Mouse (Mus musculus): Measurements from ENCODE around the gene Cog4.
"Not testable (repeated sequence)": the region's sequence is repeated elsewhere in the genome, so short reads cannot be mapped to it uniquely, and the experiment has no call there.

Cog4 gene

DNA sequence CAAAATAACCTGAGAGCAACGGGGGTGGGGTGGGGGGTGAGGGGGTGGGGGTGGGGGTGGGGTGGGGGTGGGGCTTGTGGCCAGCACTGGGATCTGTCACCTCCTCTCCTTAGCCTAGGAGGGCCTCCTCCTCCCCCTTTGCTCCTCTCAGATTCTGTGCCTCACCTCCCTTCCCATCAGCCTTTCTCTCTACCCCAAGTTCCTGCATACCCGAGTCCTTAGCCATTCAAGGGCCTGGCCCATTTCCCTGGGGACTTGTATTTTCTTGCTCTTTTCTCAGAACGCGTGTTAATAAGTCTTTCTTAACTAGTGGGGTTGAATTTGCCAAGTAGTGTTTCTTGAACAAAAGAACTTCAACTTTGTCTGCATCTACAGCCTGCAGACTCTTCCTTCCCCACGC, 80.3 kb downstream of the Cog4 start:
- DNase-seq, result no peak

DNA sequence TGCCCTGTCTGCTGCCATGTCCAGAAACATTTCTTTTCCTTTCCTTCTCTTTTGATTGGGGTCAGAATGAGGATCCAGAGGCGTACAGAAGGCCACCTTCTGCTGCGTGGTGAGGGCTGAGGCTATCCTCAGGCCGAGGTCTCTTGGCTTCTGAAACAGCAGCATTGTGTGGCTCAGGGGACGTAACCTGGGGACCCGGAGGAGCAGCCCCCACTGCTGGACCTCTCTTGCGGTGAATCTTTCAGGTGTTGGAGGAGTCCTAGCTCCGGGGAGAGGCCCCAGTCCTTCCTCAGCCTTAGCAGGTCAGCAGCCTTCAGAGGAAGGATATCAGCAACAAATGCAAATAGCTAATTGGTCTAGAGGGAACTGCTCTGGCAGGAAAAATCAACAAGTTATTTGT, 82.0 kb downstream of the Cog4 start:
- no peak for DNase-seq

DNA sequence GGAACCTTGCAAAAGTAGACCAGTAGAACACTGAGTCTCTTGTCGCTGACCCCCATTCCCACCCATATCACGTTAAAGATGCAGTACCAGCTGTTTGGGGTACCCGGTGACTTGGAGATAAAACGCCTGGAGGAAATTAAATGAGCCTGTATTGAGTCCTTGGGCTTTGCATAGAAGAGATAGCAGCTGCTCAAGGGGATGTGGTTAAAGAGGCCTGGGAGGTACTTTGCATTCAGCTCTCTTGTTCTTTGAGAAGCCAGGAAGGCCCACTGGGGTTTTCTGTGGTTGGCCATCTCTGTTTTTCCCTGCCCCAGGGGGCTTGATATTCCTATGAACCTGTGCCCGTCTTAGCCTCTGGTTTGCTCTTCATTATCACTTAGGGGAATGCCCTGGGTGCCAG, 82.7 kb downstream of the Cog4 start:
- DNase-seq, result no peak

DNA sequence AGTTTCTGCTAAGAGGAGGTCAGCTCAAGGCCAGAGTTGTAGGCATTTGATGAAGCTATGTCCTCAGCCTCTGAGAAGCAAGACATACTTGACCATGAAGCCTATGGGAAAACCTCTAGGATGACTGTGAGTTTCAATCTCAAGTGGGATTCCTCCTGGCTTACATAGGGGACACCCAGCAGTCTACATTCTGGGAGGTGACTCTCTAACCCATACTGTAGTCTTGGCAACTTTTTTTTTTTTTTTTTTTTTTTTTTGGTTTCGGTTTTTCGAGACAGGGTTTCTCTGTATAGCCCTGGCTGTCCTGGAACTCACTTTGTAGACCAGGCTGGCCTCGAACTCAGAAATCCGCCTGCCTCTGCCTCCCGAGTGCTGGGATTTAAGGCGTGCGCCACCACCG, 83.3 kb downstream of the Cog4 start:
- DNase-seq, result not testable (repeated sequence)

DNA sequence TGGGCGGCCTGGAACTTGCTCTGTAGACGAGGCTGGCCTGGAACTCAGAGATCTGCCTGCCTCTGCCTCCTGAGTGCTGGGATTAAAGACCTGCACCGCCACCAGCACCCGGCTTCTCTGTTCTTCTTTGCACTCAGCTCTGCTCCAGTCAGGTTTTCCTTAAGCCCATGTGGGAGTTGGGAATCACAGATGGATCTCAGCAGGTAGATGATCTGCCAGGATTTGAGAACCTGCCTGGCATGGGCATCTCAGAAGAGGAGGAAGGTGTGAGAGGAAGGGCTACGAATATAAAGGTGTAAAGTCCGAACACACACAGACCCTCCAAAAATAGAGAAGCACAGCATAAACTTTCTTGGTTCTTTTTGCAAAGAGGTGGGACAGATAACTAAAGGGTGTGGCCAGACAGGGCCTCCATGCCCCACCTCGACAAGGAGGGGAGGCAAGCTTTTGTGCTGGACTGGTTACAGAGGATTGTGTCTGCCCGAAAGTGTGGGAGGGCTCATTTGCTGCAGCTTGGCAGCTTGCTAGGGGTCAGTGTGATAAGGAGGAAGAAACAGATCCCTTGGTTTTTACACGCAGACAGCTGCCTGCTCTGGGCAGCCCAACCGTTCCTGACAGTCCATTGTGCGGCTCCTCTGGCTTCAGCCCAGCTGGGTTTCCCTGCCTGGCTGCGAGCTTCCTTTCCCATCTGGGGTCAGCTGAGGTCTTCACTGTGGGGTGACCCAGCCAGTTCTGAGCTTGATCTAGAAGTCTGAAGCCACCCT, 85.0 kb downstream of the Cog4 start:
- peak; percentile 77 to 84 for DNase-seq
